Comparison of ENCODE assay signal across 20 mouse cellular contexts in the genomic region with DNA sequence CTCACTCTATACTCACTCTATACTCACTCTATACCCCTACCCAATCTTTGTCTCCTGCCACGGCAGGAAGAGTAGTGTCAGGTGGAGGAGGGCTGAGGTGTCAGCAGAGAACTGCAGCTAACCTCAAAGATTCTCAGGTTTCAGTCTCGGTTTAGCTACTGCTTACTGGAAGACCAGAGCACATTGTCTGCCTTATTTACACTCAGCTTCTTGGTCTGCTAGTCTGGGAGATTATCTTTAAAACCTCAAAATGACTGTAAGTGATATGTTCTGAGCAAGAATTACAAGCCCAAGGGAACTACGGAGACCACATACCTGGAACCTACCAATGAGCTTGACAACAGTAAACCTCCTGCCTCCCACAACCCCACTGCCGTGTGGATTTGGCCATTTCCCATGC. TPM values are rescaled to one million over a fixed set of nuclear protein-coding genes. Genes with fewer than 3 reads are reported as not detected.
DNase-seq lines count a peak whose midpoint lies in the region; ATAC-seq lines count a peak whose summit lies in the region.
"Had no signal": no experiment of that assay in that cellular context is flagged by ENCODE, and none has a peak within 500 bp of the region (broad histone marks: within the 10 kb centered on the region; RNA-seq: fewer than 3 reads in every experiment).

No protein-coding gene starts in this region.

- peak; percentile 68 for ATAC-seq in activated CD4-positive, CD25-positive, alpha-beta regulatory T cell, adult 4 months
- no peak for ATAC-seq in erythroblast, adult 5-6 weeks (replicated peaks; ENCODE audit: low FRiP score, poor library complexity, severe bottlenecking)
- ATAC-seq: forebrain, embryonic 15.5 days; hindbrain, postnatal 0 days; intestine, embryonic 16.5 days had no signal

- H3K36me3 ChIP-seq in splenic B cell, adult 2 months (ENCODE audit: control insufficient read depth, insufficient read depth, low read length, poor library complexity, severe bottlenecking): peaks cover 13% of the 10 kb centered on the region; the same call in 1 of the 2 replicates

- peak; percentile 21 for DNase-seq in A20 (ENCODE audit: low read depth, low spot score)
- DNase-seq in CD4-positive helper T cell, adult 2 months (ENCODE audit: low read depth, low spot score): peak; percentile 29
- peak; percentile 15 for DNase-seq in splenic B cell, adult 2 months (ENCODE audit: low read depth, low spot score)
- DNase-seq in B cell, adult 2 months: no peak
- DNase-seq: adrenal gland, adult 2 months; adrenal gland, postnatal 25 days; cerebellum, adult 18-20 months; cerebellum, adult 9-11 months; cerebellum, postnatal 36 days; gastrocnemius, postnatal 14 days; heart, adult 2 months; heart, postnatal 14 days had no signal

- no peaks in the 10 kb centered on the region for H3K27me3 ChIP-seq in splenic B cell, adult 2 months (ENCODE audit: control insufficient read depth, insufficient read depth, low read length, poor library complexity, severe bottlenecking)
- H3K27me3 ChIP-seq: embryonic facial prominence, embryonic 15.5 days; forebrain, embryonic 15.5 days; heart, embryonic 15.5 days; hindbrain, embryonic 13.5 days had no signal

RNA-seq across cellular contexts. Expression of a gene that starts 31.0 kb away (rescaled TPM):
- 10 to 100 TPM; 53.7 to 64.8 TPM for polyA plus RNA-seq in activated CD4-positive, CD25-positive, alpha-beta regulatory T cell, adult 4 months (2017; shearing (Covaris generic))
- 5.9 and 7.7 TPM in 2 replicates for total RNA-seq in erythroblast, adult 5-6 weeks (2015; ENCODE audit: low replicate concordance)
- total RNA-seq in erythroblast, adult 5-6 weeks (2017; ENCODE audit: low replicate concordance): 5.4 and 7.4 TPM in 2 replicates

Comparison
In these comparisons a context has a peak if more than half of its experiments do, and no peak if none do; other contexts are left out.
1. DNase-seq: peak in A20 (single experiment), CD4-positive helper T cell, adult 2 months (single experiment) and splenic B cell, adult 2 months (single experiment); none in B cell, adult 2 months (0 of 2).